Mouse (Mus musculus): ENCODE measurements at regions not wholly inside any gene's neighbourhood (a gene's known extent, or its start where the extent isn't known, plus 50 kb on each side); places are given as distances from the start of the nearest gene placed in this dataset.

GRCm38 (mm10) chr13:90334934-90335740 is 245.7 kb upstream of the Xrcc4 start:
- TF ChIP-seq CTCF (IDR thresholded peaks at IDR 0.05; ENCODE audit: low read depth) (no peak), EP300 (IDR thresholded peaks at IDR 0.05; ENCODE audit: low read depth) (no peak)

Measured in liver, embryonic 14.5 days (tissue).